Mouse (Mus musculus) embryonic fibroblast, embryonic 13.5 days (primary cell): ENCODE data around the gene Tmbim1. TPM values are rescaled to one million over a fixed set of nuclear protein-coding genes. Genes with fewer than 3 reads are reported as not detected.

Source experiments
- H3K27ac ChIP-seq: 2 replicates; pipeline ENCODE4 v1.5.1; 2012; ENCODE audit warnings: low read length, control low read depth, inconsistent platforms; ENCODE audit not compliant: insufficient read depth
- H3K4me1 ChIP-seq: 2 replicates; pipeline ENCODE4 v1.6.1; 2011; ENCODE audit warnings: low read length; ENCODE audit not compliant: control insufficient read depth, insufficient read depth
- H3K4me3 ChIP-seq: 2 replicates; pipeline ENCODE4 v1.5.1; 2011; ENCODE audit warnings: mild to moderate bottlenecking, control low read depth, low read length; ENCODE audit not compliant: insufficient read depth
- CTCF ChIP-seq: IDR thresholded peaks from 2 replicates; pipeline ENCODE4 v1.5.1; 2011; ENCODE audit warnings: mild to moderate bottlenecking, control low read depth, low read length, moderate library complexity, borderline replicate concordance; ENCODE audit not compliant: insufficient read depth
- POLR2A ChIP-seq: IDR thresholded peaks from 2 replicates; pipeline ENCODE4 v1.6.1; 2011; ENCODE audit warnings: low read depth, mild to moderate bottlenecking, control low read depth, low read length, moderate library complexity
- polyA plus RNA-seq: library from polyadenylated mRNA; stranded (reverse); fragments of >200 nt; gene quantifications from 2 replicates; pipeline ENCODE4 v1.2.4, GENCODE M21; 2011; ENCODE audit warnings: low read depth; ENCODE audit not compliant: missing spikeins, insufficient read length

The Tmbim1 gene
- polyA plus RNA-seq, 1 experiment, result 88.6 TPM

DNA sequence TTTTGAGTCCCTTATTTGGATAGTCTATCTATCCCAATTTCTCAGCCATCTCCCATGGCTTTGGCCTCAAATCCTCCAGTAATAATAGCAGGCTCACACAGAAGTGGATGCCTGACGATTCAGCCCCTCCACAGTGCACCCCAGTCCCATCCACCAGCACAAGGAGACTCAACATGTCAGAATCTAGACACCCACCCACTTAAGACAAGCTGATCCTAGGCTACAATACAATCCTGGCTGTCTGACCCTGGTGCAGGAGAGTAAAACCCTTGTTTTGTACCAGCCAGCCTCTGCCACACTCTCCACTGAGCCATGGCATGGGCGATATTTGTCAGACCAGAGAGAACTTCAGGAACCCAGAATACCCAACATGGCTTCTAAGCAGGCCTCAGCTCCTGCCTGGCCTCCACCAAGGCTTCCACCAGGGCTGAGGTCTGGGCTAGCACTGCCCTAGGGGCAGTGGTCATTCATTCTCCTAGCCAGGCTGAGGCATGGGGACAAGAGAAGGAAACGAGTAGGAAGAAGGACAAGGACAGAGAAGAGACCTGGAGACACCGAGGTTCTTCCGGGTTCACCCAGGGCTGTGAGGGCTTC lies 7.2 kb downstream of the Tmbim1 start:
- peak overlapping the region; percentile 91 for H3K27ac ChIP-seq

DNA sequence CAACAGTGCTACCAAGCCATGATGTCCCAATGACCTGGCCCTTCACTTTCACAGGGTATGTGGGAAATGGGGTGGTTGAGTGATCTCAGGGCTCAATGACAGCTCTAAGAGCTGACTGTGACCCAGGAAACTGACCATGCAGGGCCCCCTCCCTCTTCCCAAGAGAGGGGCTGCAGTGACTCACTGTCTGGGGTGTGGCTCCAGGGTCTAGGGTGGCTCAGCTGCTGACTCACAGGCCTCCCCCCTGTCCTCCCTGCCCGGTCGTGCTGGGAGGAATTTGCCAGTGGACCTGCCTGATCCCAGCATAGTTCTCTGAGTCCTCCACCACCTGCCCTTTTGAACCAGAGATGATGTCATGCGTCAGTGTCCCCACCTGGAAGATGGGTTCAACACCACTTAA lies 8.2 kb downstream of the Tmbim1 start:
- no peak overlapping the region for H3K4me3 ChIP-seq
- TF ChIP-seq POLR2A, result no peak
- no peak for TF ChIP-seq CTCF
- peaks cover 45% of the 10 kb centered on the region for H3K4me1 ChIP-seq
- peak overlapping the region; percentile 91 for H3K27ac ChIP-seq

More for the DNA sequence above, 7.2 kb downstream of the Tmbim1 start:
- TF ChIP-seq POLR2A (no peak), CTCF (no peak)
- H3K4me3 ChIP-seq, result no peak overlapping the region
- peaks cover 47% of the 10 kb centered on the region for H3K4me1 ChIP-seq

DNA sequence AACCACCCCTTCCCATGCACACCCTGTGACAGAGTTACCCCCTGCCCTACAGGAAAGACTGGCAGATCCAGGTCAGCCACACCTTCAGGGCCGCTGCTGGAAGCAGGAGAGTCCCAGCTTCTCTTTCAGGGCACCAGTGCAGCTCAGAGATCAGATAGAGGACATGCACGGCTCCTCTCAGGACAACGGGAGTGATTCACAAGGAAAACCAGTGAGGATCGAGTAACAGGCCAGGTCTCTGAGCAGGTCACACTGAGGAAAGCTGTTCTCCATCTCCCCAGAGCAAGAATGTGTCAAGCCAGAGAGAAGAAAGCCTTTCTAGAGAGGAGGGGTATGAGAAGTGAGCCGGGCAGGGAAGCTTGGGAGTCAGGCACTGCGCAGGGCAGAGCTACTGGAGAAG lies 8.9 kb downstream of the Tmbim1 start:
- Histone ChIP-seq H3K4me3 (no peak overlapping the region), H3K4me1 (peaks cover 39% of the 10 kb centered on the region), H3K27ac (peak overlapping the region; percentile 91)
- TF ChIP-seq POLR2A (no peak), CTCF (no peak)

DNA sequence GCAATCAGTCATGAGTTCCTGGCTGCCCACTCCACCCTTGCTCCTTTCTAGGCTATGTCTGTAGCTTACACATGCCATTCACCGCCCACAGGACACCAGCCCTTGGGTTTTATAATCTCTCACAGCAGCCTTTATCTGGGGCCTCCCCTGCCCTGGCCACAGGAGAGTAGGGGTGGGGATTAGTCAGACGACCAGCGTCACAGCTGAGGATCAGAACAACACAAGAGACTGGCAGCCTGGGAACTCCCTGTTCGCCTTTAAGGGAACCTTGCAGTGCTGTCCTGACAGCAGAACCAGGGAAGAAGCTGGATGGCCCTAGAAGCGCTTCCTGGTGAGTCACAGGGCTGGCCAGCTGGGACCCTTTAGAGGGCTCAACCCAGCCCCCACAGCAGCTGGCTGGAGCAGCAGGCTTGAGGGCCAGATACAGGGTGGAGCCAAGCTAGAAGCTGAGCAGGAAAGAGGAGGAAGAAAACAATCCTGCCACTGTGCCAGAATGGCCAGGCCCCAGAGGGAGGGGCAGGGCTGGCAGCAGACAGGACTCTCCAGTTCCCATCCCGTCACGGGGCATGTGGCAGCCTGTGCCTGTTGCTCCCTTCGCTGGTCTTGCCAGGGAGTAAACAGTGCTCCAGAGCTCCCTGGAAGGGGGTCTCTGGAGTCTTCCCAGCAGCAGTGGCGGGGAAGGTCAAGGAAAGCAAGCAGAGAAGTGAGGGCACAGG lies 9.8 kb downstream of the Tmbim1 start:
- Histone ChIP-seq H3K4me3 (no peak overlapping the region), H3K27ac (peak overlapping the region; percentile 91), H3K4me1 (peaks cover 36% of the 10 kb centered on the region)
- TF ChIP-seq POLR2A, result peak; percentile 67
- no peak for TF ChIP-seq CTCF

DNA sequence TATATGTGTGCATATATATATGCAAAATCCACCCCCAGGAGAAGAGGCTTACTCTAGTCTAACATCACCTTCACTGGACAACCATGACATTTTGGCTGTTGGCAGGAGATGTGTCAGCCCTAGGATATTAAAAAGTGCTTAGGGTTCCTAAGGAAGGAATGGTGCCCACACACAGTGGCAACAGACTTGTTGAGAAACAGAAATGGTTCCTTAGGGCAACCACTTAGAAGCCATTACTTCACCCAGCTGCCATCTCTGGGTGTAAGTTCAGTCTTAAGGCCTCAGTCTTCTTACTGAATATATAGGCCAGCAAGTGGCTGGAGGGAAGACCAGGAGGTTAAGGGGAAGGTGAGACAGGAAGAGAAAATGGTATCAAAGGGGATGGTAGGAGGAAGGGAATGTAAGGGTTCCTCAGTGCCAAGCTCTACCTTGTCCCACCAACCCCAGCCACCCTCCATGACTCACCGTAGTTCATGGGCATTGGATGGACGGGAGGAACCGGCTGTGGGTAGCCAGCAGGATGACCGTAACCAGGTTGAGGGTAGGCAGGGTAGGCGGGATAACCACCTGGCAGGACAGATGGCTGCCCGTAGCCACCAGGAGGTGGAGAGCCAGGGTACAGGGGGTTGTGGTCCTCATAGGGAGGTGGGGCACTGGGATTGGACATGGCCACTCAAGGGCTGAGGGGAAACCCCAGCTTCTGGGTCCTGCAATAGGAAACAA lies 10.5 kb downstream of the Tmbim1 start:
- Histone ChIP-seq H3K4me3 (no peak overlapping the region), H3K4me1 (peaks cover 35% of the 10 kb centered on the region)
- TF ChIP-seq CTCF, result no peak
- no peak for TF ChIP-seq POLR2A

DNA sequence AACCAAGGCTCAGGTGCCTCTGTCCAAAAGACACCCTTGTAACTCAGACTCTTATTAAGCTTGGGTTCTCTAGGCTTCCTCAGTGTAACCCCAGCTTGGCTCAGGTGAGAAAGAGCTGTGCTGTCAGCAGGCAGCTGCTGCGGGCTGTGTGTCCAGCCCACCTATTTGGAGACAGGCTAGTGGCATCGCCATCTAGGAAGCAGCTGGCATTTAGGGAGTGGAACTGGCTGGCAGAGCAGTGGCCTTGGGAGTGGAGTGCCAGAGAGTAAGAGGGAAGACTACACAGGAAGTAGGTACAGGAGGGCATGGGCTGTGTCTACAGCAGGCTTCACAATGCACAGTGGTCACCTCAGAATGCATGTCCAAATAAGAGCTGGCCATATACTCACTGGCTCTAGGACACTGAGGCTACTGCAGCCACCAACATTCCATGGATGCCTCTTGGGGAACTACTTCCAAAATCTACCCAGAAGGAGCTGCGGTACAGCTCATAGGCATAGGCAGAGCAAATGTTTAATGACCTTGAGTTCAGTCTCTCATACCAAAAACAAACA lies 11.3 kb downstream of the Tmbim1 start:
- H3K4me1 ChIP-seq, result peaks cover 32% of the 10 kb centered on the region
- H3K27ac ChIP-seq, result no peak overlapping the region
- H3K4me3 ChIP-seq, result no peak overlapping the region
- TF ChIP-seq CTCF (no peak), POLR2A (no peak)

More for the DNA sequence above, 10.5 kb downstream of the Tmbim1 start:
- H3K27ac ChIP-seq, result peak overlapping the region; percentile 91

DNA sequence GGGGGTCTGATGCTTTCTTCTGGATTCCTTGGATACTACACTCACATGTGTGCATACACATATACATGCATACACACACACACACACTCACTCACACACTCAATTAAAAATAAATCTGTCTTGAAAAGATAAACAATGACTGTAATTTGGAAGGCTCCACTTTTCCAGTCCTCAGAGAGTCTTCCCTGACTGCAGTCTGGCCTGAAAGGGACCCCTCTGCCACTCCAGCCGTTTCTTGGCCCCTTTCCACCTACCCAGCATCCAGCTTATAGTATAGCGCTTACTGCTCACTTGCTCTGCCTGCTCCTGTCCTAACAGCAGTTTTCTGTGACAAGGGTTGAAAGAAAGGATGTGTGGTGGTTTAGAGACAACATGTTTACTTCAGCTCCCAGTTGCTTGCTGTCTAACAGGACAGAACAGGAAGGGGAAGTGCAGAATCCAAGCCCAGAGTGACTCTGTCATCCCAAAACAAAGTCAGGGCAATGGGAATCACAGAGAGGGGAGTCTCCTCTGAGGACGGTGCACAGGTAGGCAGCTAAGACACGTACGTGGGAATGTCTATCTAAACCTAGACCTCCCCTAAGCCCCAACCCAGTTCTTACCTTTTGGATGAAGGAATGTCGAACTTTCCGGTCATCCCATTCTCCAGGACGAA lies 12.0 kb downstream of the Tmbim1 start:
- H3K27ac ChIP-seq, result no peak overlapping the region
- H3K4me1 ChIP-seq, result peaks cover 28% of the 10 kb centered on the region
- H3K4me3 ChIP-seq, result no peak overlapping the region
- TF ChIP-seq POLR2A, result no peak
- no peak for TF ChIP-seq CTCF

DNA sequence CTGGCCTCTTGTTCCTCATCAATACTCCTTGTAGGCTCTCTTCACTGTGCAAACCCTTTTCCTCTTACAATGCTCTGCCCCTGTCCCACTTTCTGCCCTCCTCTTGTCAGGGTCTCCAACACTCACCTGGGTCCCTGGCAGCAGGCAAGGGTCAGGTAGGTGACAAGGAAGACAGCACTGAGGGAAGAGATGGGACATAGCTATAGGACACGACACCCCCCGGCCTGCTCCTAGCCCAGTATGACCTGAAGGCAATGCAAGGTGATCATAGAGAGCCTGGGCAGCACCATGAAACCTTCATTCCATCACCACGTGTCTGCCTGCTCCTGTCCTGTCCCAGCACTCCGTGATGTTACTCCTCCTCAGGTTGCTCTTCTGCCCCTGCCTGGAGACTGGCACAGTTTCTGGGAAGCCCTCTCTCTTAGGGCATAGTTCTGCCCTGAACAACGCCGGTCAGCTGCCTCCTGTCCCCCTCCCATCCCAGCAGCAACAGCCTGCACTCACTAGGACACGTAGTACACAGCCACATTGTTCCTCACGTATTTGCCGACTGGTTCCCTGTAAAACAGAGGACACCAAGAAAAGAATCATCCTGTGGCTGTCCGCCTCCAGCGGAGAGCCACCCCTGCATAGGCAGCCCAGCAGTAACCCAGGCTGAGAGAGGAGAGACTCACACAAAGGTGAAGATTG lies 12.9 kb downstream of the Tmbim1 start:
- TF ChIP-seq CTCF (no peak), POLR2A (no peak)
- Histone ChIP-seq H3K4me1 (peaks cover 21% of the 10 kb centered on the region), H3K4me3 (no peak overlapping the region), H3K27ac (no peak overlapping the region)

DNA sequence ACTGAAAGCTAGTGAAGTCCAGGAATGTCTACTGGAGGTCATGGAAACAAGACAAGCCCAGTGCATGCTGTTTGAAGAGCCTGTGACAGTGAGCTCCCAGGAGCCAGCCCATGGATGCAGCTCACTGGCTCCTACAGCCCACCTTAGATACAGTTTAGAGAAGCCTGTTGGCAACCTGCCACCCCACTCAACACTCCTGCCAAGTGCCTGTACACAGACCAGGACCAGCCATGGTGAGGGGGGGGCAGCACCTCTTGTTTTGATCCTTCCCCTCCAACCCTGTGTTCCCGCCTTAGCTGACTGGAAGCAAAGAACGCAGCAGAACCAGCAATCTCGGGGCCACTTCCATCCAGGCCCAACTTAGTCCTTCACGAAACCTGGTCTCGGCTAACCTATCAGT lies 15.3 kb downstream of the Tmbim1 start:
- Histone ChIP-seq H3K27ac (no peak overlapping the region), H3K4me1 (peaks cover 8% of the 10 kb centered on the region; the same call in 1 of the 2 replicates), H3K4me3 (no peak overlapping the region)
- TF ChIP-seq POLR2A (no peak), CTCF (no peak)

DNA sequence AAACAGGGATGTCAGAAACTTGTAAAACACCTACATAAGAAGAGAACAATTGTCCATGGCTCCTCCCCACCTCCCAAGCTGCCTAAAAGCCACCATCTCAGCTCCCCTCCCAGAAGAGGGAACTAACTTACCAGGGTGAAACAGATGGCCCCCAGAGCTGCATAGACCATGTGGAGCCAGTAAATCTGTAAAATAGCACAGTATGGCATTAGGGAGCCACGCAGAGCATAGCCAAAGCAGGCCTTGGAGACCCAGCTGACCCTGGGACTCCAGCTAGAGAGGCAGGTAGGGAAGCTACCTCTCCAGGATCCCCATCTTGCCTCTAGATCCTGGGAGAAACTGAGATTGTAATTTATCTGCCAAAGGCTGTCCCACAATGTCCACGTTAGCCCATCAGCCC lies 15.7 kb downstream of the Tmbim1 start:
- H3K27ac ChIP-seq, result no peak overlapping the region
- TF ChIP-seq CTCF (no peak), POLR2A (no peak)
- peaks cover 4% of the 10 kb centered on the region; the same call in 1 of the 2 replicates for H3K4me1 ChIP-seq
- H3K4me3 ChIP-seq, result no peak overlapping the region
